Mouse (Mus musculus): Measurements from ENCODE around the gene Vwa3b.

Vwa3b gene

GRCm38 (mm10) chr1:37124696-37125349 lies 98.4 kb downstream of the Vwa3b start:
- DNase-seq = no peak

DNA sequence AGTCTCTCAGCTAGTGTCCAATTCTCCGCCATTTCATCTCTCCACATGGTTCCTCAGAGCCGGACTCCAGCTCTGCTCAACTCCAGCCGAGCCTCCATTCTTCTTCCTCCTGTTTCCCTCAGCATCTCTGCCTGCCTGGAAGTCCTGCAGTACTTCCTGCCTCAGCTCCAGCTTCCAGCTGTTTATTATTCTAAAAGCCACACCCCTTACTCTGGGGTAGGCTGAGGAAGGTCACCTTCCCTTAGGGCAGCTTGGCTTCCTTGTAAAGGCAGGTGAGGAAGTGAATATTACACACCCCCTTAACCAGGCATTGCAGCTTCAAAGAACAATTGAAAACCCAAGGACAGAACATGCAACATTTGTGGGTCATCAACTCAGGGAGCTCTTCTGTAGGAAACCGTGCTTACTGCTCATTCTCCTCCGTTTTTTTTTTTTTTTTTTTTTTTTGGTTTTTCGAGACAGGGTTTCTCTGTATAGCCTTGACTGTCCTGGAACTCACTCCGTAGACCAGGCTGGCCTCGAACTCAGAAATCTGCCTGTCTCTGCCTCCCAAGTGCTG lies 103.7 kb downstream of the Vwa3b start:
- no peak for DNase-seq

DNA sequence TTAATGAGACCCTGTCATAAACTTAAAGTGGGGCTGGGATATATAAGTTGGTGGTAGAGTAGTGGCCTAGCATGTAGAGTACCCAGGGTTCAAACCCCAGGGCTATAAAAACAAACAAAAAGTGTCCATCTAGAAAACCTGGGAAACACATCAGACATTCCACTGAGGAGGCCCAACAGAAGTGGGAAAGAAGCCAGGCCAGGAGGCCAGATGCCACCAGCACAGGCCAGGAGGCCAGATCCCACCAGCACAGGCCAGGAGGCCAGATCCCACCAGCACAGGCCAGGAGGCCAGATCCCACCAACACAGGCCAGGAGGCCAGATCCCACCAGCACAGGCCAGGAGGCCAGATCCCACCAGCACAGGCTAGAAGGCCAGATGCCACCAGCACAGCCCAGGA lies 104.8 kb downstream of the Vwa3b start:
- no peak for DNase-seq

- DNase-seq = no peak
These were observed 106.0 kb downstream of the Vwa3b start for GRCm38 (mm10) chr1:37132433-37132832.

DNA sequence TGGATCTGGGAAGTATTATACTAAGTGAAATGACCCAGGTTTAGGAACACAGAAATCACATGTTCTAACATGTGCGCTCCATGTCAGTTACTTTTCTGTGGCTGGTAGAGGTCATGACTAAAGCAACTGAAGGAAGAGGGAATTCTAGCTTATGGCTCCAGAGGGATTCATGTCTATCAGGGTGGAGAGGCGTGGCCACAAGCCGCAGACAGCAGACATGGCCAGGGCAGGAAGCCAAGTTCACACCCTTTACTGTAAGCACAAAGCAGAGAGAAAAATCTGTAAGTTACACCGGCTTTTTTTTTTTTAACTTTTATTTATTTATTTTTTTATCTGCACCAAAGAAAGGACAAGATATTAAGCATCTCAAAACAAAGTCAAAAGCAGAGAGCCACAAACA lies 119.6 kb downstream of the Vwa3b start:
- DNase-seq = no peak

GRCm38 (mm10) chr1:37149866-37150265 lies 123.5 kb downstream of the Vwa3b start:
- DNase-seq = no peak

DNA sequence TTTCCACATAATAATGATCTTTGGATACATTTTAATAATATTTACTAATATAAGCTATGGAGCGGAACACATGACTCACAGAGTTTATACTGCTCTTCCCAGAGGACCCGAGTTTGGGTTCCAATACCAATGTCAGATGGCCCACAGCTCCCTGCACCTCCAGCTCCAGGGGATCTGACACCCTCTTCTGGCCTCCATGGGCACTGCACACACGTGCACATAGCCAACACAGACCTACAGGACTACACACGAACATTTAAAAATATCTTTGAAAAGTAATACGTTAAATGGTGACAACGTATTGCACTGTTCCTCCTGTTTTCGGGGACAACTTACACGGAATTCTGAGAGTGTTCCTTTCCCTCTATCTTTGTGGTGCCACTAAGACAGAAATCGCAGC lies 125.5 kb downstream of the Vwa3b start:
- no peak for DNase-seq

- DNase-seq = no peak
These were observed 139.7 kb downstream of the Vwa3b start for GRCm38 (mm10) chr1:37166066-37166465.

DNA sequence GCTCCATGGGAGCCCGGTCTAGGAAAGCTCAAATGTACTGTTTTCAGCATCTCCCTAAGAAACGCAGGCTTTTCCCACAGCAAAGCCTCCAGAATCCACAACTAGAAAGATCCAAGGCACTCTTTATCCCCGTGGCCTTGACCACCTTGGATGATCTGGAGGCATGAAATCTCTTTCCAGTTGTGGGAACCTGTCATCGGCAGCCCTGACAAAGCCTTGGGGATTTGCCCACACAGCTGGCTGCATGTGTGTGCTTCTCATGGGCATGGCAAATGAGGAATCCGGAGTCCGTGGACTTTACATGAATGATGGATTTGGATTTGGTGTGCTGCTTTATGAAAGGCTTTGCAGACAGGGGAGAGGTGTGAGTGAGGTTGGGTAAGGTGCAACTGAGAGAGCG lies 141.5 kb downstream of the Vwa3b start:
- DNase-seq = no peak

DNA sequence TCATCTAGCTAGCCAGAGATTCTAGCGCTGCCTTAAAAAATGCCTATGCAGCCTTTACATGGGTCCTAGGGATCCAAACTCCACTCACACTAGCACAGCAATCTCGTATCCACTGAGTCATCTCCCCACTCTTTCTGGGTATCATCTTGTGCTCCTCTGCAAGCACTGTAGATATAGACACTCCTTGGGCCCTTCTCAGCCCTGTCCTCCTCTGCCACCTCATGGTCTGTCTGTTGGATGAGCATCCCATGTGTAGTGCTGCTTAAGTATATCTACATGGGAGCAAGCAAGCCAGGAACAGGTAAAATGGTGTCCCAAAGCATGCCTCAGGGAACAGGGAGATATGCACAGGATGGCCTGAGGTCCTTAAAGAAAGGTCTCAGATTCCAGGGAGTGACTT lies 151.5 kb downstream of the Vwa3b start:
- no peak for DNase-seq

DNA sequence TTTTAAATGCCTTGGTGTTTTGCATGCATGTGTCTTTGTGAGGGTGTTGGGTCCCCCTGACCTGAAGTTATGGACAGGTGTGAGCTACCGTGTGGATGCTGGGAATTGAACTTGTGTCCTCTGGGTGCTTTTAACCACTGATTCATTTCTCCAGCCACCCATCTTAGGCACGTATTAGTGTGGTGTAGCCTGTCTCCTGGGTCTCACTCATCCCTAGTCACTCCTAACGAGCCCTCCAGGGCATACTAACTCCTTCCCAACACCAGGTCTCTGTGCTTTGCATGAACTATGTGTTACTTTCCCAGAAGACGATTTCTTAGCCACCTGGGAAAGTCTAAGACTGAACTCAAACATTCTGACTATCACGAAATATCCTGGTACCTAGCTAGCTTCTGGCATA lies 153.5 kb downstream of the Vwa3b start:
- no peak for DNase-seq

GRCm38 (mm10) chr1:37187050-37187449 lies 160.7 kb downstream of the Vwa3b start:
- no peak for DNase-seq

DNA sequence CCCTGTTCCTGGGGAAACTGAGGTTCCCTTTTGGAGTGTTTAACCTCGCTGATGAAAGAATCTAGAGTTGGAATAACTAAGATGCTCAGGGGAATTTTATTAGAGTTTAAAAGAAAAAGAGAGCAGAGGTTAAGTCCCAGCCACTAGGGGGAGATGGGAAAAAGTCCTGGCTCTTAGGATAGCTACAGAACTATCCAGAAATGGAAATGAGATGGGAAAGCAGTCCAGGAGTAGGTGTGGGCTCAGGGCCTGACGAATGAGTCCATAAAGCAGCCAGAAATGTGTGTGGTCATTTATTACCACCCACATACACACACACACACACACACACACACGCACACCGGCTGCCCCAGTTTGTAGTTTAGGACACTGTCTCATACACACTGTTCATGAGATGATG lies 168.2 kb downstream of the Vwa3b start:
- DNase-seq = no peak

DNA sequence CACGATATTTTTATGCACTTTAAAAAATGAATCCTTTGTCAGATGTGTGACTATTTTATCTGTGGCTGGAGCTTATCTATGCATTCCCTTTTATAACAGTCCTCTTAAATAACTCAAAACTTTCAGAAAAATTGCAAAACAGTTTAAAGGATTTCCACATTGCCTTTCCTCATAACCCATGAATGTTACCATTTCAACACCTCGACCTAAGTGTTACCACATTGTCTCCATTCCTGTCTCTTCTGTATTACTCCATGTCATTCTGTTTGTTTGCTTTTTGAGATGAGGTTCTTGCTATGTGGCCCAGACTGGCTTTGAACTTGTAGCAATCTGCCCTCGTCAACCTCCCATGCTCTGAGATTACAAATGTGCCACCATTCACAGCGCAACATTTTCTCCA lies 175.0 kb downstream of the Vwa3b start:
- DNase-seq = no peak

GRCm38 (mm10) chr1:37207743-37208142 lies 181.3 kb downstream of the Vwa3b start:
- no peak for DNase-seq

DNA sequence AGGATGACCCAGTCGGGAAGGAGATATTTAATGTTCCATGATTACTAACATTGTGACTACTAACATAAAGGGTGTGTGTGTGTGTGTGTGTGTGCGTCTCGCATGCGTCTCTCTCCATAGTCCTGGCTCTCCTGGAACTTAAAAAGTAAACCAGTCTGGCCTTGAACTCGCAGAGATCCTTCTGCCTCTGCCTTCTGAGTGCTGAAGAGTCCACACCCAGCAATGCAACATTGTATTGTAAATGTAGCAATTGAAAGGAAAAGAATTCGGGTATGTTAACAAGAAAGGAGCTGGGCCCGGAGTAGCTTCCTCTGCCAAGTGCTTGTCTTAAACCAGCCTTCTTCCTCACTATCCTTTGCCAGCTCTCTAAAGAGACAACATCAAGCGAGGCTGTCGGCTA lies 186.0 kb downstream of the Vwa3b start:
- no peak for DNase-seq

GRCm38 (mm10) chr1:37214144-37214543 lies 187.7 kb downstream of the Vwa3b start, which contains the start of gene Cnga3:
TSS of gene Cnga3 (plus strand) at chr1:37214434.
- DNase-seq = no peak

- no peak for DNase-seq
These were observed 192.0 kb downstream of the Vwa3b start for GRCm38 (mm10) chr1:37218386-37218785.

- no peak for DNase-seq
These were observed 193.2 kb downstream of the Vwa3b start for GRCm38 (mm10) chr1:37219593-37219992.

DNA sequence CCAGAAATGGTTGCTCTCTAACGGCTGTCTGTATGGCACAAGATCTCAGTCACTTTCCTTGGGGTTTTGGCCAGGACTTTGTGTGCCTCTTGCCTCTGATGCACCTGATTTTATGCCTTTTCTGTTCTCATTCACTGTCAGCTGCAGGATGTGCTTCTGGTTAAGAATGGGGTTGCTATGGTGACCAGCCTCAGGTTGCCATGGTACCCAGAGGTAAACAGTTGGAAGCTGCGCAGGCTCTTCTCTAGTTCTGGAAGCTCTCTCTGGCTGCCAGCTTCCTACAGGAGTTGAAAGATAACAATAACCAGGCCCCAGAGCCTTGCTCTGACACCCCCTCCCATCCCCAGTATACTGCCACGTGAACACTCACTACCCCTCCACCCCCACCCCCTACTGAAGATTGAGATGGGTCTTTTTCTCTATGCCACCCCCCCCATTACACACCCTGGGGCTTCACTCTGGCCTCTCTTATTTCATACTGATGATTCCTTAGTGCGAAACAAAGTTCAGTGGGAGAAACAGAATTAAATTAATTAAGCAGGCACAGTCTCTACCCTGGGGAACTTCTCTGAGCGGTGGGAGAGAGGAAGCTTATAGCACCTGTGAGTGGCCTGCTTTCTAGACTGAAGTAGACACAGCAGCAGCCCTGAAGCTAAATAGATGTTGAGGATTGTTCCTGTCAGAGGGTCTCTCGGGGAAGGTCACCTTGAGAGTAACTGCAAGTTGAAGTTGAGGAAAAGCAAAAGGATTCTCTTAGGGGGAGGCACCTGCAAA lies 193.9 kb downstream of the Vwa3b start:
- DNase-seq = peak in 1 of 2 experiments; percentile 6

GRCm38 (mm10) chr1:37222002-37222401 lies 195.6 kb downstream of the Vwa3b start:
- no peak for DNase-seq

- DNase-seq = no peak
These were observed 204.0 kb downstream of the Vwa3b start for GRCm38 (mm10) chr1:37230404-37230803.

- DNase-seq = no peak
These were observed 204.9 kb downstream of the Vwa3b start for GRCm38 (mm10) chr1:37231295-37231701.

Measured in cerebellum, adult 18-20 months (tissue).